Mouse (Mus musculus) megakaryocyte, adult 5-6 weeks (primary cell): ENCODE measurements around the gene Focad. TPM values are rescaled to one million over a fixed set of nuclear protein-coding genes. Genes with fewer than 3 reads are reported as not detected.
A peak's percentile ranks its signal among the peaks of the same experiment; 100 is the strongest.

Source experiments
- ATAC-seq: 2 replicates; pipeline ENCODE4 v1.8.0; 2016; ENCODE audit warnings: mild to moderate bottlenecking, inconsistent platforms; ENCODE audit not compliant: poor library complexity, severe bottlenecking
- total RNA-seq, 2 experiments: library from RNA; stranded (forward) in 1 of 2; stranded (reverse) in 1 of 2; fragments of 153-499, 151-499 nt in 1 of 2; fragments of 221-1000, 200-1000 nt in 1 of 2; gene quantifications; 2 replicates each; pipeline versions ENCODE4 v1.2.3 to v1.2.4; 2015 to 2017

Focad gene
- total RNA-seq, 2 experiments from 2014 or later: 3.7 to 4.8 TPM

DNA sequence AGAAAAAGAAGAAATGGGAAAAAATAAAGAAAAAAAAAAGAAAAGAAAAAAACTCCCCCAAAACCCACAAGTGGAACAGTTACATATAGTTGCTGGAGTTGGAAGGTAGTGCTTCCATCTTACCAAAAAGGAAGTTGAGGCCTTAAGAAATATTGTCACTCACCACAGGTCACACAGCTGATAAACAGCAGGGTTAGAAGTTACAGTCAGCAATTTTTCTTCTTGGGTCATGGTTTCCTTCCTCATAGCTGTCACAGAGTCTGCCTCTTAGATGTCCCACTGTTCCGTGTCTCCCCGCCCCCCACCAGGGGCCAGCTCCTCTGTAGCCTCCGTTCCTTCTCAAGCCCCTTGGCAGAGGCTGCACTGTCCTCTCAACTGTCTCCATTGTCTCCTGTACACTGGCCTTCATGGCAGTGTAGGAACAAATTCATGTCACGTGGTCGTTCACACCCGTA, 345.3 kb downstream of the Focad start:
- peak; percentile 86 for ATAC-seq

DNA sequence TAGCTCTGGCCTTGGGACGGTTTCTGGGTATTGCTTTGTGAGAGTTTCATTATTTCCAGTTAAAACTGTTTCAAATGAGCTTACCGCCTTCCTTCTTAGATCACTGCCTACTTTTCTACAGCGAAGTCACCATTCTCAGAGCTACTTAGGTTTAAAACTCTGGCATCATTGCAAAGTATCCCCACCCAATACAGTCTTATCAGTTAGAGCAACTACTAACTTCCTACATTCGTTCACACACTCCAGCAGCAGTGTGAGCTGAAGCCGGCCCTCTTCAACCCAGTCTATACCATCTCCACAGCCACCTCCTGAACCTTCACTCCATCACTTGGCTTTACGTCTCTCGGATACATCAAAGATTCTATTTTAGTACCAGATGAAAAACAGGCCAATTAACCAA, 346.4 kb downstream of the Focad start:
- ATAC-seq: no peak

DNA sequence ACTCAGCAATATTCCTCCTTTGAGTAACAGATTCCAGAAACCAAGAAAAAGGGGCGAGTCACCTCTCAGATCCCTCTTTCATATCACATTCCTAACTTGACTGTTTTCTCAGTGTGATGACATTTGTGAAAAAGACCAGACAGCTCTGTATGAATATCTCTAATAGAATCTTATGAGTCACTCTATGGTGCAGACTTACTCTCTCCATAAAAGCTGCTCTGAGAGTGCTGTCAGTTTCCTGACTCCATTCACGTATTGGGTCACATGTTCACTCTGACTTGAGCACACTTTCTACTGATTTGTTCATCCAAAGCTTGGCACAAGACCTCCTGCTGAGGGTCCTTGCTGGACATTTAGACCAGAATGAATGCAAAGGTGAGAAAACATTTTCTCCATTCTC, 354.5 kb downstream of the Focad start:
- ATAC-seq: no peak

DNA sequence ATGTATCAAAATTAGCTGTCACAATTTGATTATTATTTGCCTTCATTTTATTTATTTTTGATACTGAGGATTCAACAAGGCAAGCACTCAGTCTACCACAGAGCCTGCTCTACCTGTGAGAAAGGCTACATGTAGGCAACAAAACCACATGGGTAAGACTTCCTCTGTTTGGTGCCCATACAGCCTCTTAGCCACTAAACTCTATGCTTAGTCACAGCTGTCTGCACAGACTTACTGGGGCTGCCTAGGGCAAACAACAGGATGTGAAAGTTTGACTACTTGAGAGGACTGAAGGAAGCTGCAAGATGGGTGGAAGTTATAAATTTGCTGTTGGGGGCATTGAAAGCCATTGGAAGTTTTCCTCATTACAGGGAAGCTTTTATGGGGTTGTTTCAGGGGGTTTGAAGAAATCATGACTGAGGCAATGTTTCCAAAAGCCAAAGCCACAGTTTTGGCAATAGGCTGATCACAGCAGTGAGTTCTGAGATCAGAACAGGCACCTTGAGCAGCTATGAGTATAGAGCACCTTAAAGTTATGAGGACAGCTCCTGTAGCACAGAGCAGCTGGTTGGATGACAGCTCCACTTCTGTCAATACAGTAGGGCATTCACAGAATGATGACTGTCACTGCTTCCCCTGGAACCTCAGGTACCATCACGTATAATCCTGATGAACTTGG, 355.8 kb downstream of the Focad start:
- ATAC-seq: peak; percentile 100

DNA sequence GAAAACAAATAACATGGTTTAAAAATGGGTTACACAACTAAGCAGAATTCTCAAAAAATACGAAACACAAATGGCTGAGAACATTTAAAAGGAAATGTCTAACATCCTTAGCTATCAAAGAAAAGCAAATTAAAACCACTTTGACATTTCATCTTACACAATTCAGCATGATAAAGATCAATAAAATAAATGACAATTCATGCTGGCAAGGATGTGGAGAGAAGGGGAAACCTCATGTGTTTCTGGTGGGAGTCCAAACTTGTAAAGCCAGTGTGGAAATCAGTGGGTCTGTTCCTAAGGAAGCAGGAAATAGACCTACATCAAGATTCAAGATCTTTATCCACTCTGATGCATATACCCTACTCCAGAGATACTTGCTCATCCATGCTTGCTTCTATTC, 363.7 kb downstream of the Focad start:
- peak; percentile 51; the same call in 1 of the 2 replicates for ATAC-seq

DNA sequence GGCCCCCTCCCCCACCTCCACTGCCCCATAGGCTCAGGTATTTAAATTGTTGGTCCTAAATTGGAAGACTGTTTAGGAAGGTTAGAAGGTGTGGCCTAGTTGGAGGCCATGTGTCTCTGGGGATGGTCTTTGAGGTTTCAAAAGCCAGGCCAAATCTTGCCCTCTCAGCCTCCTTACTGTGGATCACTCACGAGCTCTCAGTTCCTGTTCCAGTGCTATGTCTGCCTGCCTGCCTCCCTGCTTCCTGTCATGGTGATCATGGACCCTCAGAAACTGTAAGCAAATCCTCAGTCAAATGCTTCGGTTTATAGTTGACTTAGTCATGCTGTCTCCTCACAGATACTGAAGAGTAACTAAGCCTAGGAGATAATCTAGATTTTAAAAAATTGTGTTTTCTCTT, 364.2 kb downstream of the Focad start:
- peak; percentile 84 for ATAC-seq

Other genes with a start within 250 kb of the Focad start
- 6.2 and 8.1 TPM in 2 replicates for gene Mllt3, start 61.3 kb upstream of the Focad start, total RNA-seq (2015)
- gene Mllt3, start 61.3 kb upstream of the Focad start, total RNA-seq (2017): 7.3 and 18.5 TPM in 2 replicates